Mouse (Mus musculus): ENCODE results near the gene Unc45b.

Unc45b gene

GRCm38 (mm10) chr11:82991469-82992166 lies 81.3 kb downstream of the Unc45b start, which contains the start of gene Slfn9:
Gene Slfn9, minus strand, starts transcription at chr11:82991830.
- no peak for DNase-seq (ENCODE audit: low read depth in 1 of 2, low spot score in 2 of 2)
